Mouse (Mus musculus) layer of hippocampus, postnatal 14 days (tissue): ENCODE results near the gene Tmem206. TPM values are rescaled to one million over a fixed set of nuclear protein-coding genes. Genes with fewer than 3 reads are reported as not detected.

Experiments
- DNase-seq, 2 experiments: peaks; one replicate each; pipeline ENCODE4 v3.0.0; 2021 to 2022; ENCODE audit warnings: low spot score in 2 of 2, mixed read lengths in 1 of 2
- total RNA-seq, 2 experiments: library from RNA; stranded (reverse); gene quantifications; 2 replicates each; pipeline ENCODE4 v1.2.3; 2021

The Tmem206 gene
- total RNA-seq, 2 experiments from 2014 or later = 9.3 to 11.4 TPM

DNA sequence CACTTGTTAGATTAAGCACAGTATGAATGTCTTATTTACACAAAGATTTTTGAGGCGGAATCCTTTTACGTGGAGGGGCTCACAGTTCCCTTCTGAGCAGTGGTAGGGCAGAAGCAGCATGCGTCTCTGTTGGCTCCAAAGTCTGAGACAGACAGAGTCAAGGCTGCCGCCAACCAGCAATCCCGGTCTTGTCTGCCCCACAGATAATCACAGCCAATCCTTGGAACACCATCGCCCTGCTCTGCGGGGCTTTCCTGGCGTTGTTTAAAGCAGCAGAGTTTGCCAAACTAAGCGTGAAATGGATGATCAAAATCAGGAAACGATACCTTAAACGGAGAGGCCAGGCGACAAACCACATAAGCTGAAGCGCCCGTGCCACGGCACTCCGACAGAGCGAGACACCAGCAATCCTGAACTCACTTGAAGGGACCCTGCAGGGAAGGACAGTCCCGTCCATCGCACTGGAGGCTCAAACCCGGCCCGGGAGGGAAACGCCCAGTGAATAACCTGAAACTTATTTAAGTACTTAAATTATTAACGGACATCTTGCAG, 23.9 kb downstream of the Tmem206 start:
- DNase-seq = no peak

DNA sequence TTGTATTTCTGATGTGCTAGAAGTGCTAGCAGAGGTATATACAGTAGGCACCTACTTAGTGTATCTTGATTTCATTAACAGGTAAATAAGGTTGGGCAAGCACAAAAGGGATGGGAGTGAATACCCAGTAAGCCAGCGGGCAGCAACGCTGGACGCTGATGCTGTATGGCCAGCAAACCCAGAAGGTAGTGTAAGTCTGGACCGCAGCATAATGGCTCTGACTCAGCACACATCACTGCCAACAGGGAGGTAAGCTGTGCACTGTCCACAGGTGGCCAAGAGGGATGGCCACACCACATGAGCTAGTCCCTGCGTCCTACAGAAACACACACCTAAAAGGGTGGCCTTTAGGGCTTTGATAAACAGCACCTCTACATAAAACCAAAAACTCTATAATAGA, 24.6 kb downstream of the Tmem206 start:
- no peak for DNase-seq

DNA sequence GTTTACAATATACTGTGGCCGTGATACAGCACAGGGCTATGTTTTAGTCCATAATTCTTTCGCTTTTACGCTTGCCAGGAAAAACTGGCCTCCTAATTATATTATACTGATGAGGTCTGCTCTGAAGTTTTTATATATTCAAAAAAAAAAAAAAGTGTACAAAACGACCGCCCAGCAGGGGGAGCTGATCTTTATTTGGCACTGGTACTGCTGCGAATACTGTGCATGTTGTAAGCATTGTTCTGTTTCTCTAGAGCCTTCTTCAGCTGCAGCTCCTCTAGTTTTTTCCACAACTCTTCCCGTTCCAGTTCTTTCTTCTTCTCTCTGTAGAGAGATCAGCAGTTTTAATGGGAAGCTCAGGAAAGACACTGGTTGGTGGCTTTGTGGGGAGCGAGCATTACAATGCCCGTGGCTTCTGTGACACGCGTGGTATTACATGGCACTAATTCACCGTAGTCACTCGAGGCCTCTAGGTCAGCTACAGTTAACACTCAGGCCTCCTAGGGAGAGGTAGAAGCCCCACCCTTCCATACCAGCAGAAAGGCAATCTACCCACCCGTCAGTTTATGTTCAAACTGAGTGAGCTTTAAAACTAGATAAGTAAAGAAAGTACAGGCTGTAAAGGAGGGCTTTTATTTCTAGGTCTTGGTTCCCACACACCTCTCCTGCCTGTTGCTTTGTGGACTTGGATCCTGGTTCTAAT, 27.2 kb downstream of the Tmem206 start:
- DNase-seq = peak; percentile 43 to 67

DNA sequence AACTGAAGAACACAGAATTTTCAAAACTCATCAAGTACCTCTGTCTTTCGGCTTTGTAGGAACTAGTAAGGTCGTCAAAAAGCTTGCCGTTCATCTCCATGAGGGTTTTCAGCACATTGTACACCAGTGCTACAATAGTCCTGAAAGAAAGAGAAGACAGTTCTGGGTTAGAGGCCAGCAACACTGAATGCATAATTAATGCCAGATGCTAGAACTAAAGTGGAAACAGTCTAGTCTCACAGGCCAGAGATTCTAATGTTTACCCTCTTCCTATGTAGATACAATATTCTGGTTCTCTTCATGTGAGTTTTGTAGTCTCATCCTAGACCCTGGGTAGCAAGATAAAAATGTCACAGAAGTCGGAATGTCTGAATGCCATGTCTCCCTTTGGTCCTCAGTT, 28.1 kb downstream of the Tmem206 start:
- DNase-seq = no peak

- no peak for DNase-seq
Measured at GRCm38 (mm10) chr1:191356936-191357335, 31.2 kb downstream of the Tmem206 start.

DNA sequence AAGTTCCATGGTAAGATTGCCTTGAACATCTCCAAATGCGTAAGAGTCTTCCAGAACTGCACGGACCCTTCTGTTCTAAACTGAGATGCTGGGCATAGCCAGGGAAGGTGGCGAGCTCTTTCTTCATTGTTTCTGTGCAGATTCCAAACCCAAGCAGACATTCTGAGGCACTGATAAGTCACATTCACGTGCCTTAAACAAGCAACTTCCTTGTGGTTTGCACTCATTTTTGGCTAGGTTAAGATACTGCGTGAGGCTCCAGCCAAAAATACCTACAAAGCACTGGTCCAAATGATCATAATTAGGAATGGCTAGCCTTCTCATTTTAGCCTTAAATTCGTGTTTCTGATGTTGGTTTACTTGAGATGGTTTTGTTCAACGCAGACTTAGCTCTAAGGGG, 33.8 kb downstream of the Tmem206 start:
- DNase-seq = no peak

- no peak for DNase-seq
Measured at GRCm38 (mm10) chr1:191362412-191362811, 36.7 kb downstream of the Tmem206 start.

GRCm38 (mm10) chr1:191364477-191364876, 38.8 kb downstream of the Tmem206 start:
- DNase-seq = no peak

DNA sequence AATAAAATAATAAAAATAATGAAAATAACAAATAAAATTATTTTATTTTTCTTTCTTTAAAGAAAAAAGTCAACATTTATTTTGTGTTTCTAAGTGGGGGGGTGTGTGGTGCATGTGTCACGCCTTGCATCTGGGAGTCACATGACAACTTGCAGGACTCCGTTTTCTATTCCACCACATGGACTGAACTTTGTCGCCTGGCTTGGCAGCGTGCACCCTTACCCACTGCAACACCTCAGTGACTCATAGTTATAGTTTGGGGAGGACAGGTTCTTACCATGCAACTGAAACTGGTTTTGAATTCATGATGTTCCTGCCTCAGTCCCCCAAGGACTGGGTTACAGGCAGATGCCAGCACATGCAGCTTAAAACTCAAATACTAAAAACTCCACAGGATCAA, 42.5 kb downstream of the Tmem206 start:
- DNase-seq = no peak

- no peak for DNase-seq
Measured at GRCm38 (mm10) chr1:191369140-191369539, 43.4 kb downstream of the Tmem206 start.

DNA sequence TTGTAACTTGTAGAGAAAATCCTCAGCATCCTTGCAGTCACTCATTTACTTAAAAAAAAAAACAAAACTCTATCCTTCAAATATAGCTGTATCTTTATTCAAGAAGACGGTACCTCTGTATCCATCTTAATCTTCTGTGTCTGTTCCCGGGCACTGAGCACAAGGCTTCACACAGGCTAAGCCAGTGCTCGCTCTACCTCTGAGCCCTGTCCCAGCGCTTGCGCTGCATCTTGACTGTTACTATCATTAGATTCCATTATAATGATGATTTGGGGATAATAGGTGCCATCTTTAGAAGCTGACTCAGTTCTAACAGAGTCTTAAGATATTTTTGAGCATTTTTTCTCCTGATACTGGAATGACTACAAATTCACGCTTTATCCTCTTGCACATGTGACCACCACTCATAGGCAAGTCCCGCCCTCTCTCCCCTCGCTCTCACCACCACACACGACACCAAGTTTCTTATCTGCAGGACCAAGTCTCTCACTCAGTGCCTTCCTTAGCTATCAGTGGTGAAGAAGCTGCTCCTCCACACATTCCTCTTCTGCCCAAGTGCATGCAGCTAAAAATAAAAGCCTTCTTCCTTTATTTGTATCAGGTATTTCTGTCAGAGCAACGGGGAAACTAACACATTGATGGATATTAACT, 49.4 kb downstream of the Tmem206 start:
- DNase-seq = no peak

DNA sequence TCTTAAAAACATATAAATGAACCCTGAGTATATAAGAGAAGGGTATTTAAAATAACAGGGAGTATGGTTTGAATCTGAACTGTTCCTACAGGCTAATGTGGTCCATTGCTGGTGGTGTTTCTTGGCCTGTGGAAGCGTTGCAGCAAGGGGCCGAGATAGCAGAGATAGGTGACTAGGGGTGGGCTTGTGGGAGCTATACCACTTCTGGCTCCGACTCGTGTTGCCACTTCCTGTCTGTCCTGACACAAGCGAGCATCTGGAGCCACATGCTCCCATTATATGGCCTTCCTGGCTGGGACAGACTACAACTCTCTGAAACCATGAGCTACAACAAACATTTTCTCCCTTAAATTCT, 49.9 kb downstream of the Tmem206 start:
- no peak for DNase-seq

- DNase-seq = no peak
Measured at GRCm38 (mm10) chr1:191378080-191378479, 52.4 kb downstream of the Tmem206 start.

DNA sequence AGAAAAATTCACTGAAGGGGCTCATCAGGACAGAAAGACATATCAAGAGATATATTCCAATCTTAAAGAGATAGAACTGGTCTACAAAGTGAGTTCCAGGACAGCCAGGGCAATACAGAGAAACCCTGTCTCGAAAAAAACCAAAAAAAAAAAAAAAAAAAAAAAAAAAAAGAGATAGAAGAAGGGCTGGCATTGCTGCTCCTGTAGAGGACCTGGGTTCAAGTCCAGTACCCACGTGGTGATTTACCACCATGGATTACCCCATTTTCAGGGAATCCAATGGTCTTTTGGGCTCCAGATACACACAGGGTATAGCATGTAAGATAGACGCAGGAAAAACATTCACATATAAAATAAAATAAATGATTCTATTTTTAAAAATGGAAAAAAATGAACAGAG, 55.1 kb downstream of the Tmem206 start:
- no peak for DNase-seq

DNA sequence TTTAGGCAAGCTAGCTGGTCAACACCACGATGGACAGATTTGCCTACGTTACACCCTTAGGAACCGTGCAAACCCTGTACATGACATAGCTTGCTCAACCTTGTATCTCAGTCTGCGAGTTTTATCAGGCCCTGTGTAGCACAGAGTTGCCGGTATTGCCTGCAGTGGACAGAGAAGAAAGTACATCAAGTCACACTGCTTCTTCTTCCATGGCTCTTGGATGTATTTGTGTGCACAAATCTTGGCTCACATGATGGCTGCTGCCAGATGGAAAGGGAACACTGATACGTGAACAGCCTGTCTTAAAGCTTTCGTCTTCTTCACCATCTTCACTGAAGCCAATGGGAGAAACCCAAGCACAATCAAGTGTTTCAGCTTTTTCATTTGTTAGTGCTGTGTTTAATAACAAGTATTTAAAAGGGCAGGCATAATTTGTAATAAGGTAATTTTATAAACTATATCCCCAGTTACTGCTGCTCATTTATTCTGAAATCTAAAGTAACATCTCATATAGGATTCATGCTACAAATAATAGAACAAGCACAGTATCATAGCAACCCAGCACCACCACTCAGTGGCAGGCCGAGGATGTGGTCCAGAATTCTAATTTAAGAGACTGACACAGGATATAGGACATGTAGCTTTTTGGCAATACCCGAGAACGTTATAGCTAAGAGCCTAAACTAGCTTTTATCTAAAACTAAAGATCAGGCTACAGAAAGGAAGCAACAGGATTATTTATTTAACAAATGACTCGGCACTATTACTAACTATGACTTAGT, 56.4 kb downstream of the Tmem206 start:
- peak in 1 of 2 experiments; percentile 33 for DNase-seq

DNA sequence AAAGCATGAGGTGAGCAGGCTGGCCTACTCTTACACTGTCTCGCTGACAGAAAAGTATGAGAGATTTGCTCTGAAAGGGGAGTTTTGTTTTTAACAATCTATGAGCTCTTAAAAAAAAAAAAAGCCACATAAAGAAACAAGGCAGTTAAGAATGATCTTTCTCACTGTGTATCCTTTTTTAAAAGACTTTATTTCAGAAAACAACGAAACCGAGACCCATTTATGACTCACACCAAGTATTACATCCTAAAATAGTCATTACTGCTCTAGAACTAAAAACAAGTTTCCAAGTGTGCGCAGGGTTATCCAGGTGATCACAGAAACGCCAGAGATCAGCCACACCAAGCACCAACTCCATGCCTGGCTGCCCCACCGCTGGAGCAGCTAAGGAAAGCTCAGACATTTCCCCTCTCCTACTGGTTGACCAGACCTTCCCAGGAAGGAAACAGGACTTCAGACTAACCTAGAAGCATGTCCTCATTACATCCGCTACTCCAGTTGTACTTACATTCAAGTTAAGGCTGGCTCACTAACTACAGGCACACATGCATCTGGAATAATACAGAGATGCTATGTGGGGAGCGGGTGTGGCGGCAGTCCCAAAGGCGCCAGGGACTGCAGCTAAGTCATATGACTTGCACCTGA, 59.2 kb downstream of the Tmem206 start:
- no peak for DNase-seq

- peak in 1 of 2 experiments; percentile 62 for DNase-seq
Measured at GRCm38 (mm10) chr1:191391311-191391710, 65.6 kb downstream of the Tmem206 start.

DNA sequence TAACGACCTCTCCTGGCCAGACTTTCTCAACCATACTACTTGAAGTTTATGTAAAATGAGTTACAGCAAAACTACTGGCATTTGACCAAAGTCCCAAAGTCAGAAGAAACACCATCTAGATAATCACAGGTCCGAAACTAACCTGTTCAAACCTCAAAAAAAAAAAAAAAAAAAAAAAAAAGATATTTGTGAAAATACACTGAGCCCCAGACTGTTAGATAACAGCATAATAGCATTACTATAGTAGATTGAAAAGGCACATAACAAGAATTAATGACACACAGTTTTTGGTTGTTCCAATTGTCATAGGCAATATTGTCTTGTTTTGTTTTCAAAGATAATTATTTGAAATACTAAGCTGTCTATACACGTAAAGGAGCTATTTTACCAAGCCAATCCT, 67.8 kb downstream of the Tmem206 start:
- DNase-seq = no peak

DNA sequence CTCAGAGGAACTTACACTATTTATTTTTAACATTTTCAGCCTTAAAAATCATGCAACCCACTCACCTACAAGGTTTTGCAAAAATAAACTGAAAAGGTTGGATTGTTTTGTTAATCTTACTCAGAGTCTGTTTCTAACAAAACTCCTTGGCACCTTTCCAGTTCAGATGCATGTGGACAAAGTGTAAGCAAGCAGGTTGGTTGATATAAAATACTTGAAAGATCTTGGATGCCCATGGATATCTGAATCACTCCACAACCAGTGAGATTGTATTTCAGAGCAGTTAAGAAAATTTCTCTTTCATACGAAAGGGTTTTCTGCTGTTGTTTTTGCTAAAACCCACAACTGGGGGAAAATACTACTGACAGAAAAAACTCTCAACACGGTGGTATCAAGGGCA, 68.4 kb downstream of the Tmem206 start:
- no peak for DNase-seq

- DNase-seq = peak in 1 of 2 experiments; percentile 33
Measured at GRCm38 (mm10) chr1:191395200-191395599, 69.5 kb downstream of the Tmem206 start.

- peak; percentile 14 to 58 for DNase-seq
Measured at GRCm38 (mm10) chr1:191395871-191396433, 70.2 kb downstream of the Tmem206 start.
